Mouse (Mus musculus): ENCODE measurements at regions not wholly inside any gene's neighbourhood (a gene's known extent, or its start where the extent isn't known, plus 50 kb on each side); places are given as distances from the start of the nearest gene placed in this dataset.

- DNase-seq (ENCODE audit: low read depth in 2 of 2, low spot score in 2 of 2): no peak
Observed at GRCm38 (mm10) chr3:121864734-121865445, 49.8 kb upstream of the Abcd3 start.

Measured in CD8-positive naive resting alpha-beta T cell, adult 2 months (primary cell).